Mouse (Mus musculus): ENCODE data around the gene Ptprd.
"Not testable (repeated sequence)": the region's sequence is repeated elsewhere in the genome, so short reads cannot be mapped to it uniquely, and the experiment has no call there.

The Ptprd gene

GRCm38 (mm10) chr4:76215141-76215540 is 1996.6 kb downstream of the Ptprd start:
- CTCF ChIA-PET = no interaction called here

- CTCF ChIA-PET = no interaction called here
Measured at GRCm38 (mm10) chr4:76199321-76199720, 2012.4 kb downstream of the Ptprd start.

- CTCF ChIA-PET = no interaction called here
Measured at GRCm38 (mm10) chr4:76194762-76195161, 2017.0 kb downstream of the Ptprd start.

GRCm38 (mm10) chr4:76193496-76193895 is 2018.3 kb downstream of the Ptprd start:
- CTCF ChIA-PET = no interaction called here

- CTCF ChIA-PET = no interaction called here
Measured at GRCm38 (mm10) chr4:76192031-76192430, 2019.7 kb downstream of the Ptprd start.

GRCm38 (mm10) chr4:76190788-76191187 is 2021.0 kb downstream of the Ptprd start:
- CTCF ChIA-PET = no interaction called here

- CTCF ChIA-PET = no interaction called here
Measured at GRCm38 (mm10) chr4:76183095-76183494, 2028.7 kb downstream of the Ptprd start.

- CTCF ChIA-PET = no interaction called here
Measured at GRCm38 (mm10) chr4:76179497-76179896, 2032.3 kb downstream of the Ptprd start.

GRCm38 (mm10) chr4:76175086-76175485 is 2036.7 kb downstream of the Ptprd start:
- CTCF ChIA-PET = no interaction called here

- CTCF ChIA-PET = no interaction called here
Measured at GRCm38 (mm10) chr4:76155750-76156149, 2056.0 kb downstream of the Ptprd start.

GRCm38 (mm10) chr4:76154190-76154589 is 2057.6 kb downstream of the Ptprd start:
- CTCF ChIA-PET = no interaction called here

GRCm38 (mm10) chr4:76144925-76145324 is 2066.8 kb downstream of the Ptprd start:
- CTCF ChIA-PET = no interaction called here

GRCm38 (mm10) chr4:76144333-76144732 is 2067.4 kb downstream of the Ptprd start:
- CTCF ChIA-PET = no interaction called here

GRCm38 (mm10) chr4:76137901-76138300 is 2073.9 kb downstream of the Ptprd start:
- CTCF ChIA-PET = no interaction called here

- CTCF ChIA-PET = no interaction called here
Measured at GRCm38 (mm10) chr4:76136625-76137024, 2075.1 kb downstream of the Ptprd start.

- CTCF ChIA-PET = no interaction called here
Measured at GRCm38 (mm10) chr4:76091845-76092244, 2119.9 kb downstream of the Ptprd start.

GRCm38 (mm10) chr4:76089866-76090265 is 2121.9 kb downstream of the Ptprd start:
- CTCF ChIA-PET = no interaction called here

GRCm38 (mm10) chr4:76076051-76076450 is 2135.7 kb downstream of the Ptprd start:
- CTCF ChIA-PET = no interaction called here

- CTCF ChIA-PET = no interaction called here
Measured at GRCm38 (mm10) chr4:76073286-76073685, 2138.5 kb downstream of the Ptprd start.

- CTCF ChIA-PET = no interaction called here
Measured at GRCm38 (mm10) chr4:76071720-76072119, 2140.0 kb downstream of the Ptprd start.

- CTCF ChIA-PET = no interaction called here
Measured at GRCm38 (mm10) chr4:76056836-76057235, 2154.9 kb downstream of the Ptprd start.

GRCm38 (mm10) chr4:76045650-76046049 is 2166.1 kb downstream of the Ptprd start:
- CTCF ChIA-PET = no interaction called here

GRCm38 (mm10) chr4:76044802-76045201 is 2167.0 kb downstream of the Ptprd start:
- CTCF ChIA-PET = no interaction called here

GRCm38 (mm10) chr4:76037178-76037577 is 2174.6 kb downstream of the Ptprd start:
- CTCF ChIA-PET = not testable (repeated sequence)
